Mouse (Mus musculus): Measurements from ENCODE around the gene Apoa1. TPM values are rescaled to one million over a fixed set of nuclear protein-coding genes. Genes with fewer than 3 reads are reported as not detected.

Apoa1 gene
- 0.51 and 0.87 TPM in 2 replicates for polyA plus RNA-seq (2012; rRNA removed)

DNA sequence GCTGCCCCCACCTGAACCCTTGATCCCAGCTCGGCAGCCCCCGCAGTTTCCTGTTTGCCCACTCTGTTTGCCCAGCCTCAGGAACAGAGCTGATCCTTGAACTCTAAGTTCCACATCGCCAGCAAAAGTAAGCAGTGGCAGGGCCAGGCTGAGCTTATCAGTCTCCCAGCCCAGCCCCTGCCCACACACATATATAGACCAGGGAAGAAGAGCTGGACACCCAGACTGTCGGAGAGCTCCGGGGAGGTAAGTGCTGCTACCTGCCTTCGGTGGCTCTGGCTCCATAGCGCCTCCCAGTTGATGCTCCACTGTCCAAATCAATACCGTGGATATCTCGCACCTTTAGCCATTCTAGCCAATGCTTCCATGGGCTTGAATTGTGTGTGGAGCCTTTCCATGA, at the start of gene Apoa1:
TSS of gene Apoa1 (plus strand) at position 90 of the 400 bp plus-strand sequence.
- DNase-seq (ENCODE audit: low spot score), result no peak

DNA sequence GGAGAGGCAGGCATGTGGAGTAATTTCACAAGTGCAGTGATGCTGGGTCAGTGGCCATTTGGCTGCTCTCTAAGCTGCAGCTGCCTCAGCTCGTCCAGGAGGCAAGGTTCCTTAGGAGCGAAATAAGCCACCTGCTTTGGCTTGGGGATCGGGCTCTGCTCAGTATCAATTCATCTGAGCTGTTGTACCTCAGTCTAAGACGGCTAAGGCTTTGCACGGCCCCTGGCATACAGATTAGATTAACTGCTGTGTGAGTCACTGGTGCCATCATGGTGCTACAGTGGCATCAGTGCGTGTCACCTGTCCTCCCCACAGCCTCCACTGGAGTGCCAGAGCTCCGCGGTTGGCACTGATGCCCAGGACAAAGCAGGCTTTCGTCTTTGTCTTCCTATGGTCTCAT, 49.8 kb upstream of the Apoa1 start:
- DNase-seq (ENCODE audit: low spot score), result no peak

DNA sequence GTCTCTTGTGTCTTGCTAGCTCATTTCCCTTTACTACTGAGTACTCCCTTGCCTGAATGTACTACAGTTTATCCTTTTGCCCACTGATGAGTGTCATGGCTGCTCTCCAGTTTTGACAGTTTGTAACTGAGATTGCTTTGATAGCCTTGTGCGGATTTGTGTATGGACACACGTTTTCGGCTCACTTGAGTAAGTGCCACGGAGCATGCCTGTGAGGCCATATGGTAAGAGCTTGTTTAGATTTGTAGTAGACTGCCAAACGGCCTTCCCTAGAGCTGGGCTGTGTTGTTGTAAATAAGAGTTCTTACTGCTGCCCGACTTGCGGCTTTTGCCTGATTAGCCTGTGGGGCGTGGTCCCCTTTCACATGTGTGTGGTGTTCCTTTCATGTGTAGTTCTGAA, 47.1 kb upstream of the Apoa1 start:
- DNase-seq (ENCODE audit: low spot score), result no peak

DNA sequence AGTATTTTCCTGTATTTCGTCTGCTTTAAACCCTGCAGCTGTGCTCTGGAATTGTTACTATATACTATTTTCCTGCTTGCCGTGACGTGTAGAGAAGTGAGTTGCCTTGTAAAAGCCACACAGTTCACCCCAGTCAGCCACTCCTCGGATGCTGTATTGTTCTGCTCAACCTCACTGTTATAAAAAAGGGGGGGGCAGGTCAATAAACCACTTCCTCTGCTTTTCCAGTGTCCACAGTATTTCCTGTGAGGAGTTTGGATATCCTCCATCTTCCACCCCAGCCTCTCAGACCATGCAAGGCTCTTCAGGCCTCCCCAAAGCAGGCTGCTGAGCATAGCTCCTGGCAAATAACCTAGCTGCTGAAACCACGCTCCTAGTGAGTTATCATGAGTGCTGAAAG, 43.8 kb upstream of the Apoa1 start:
- no peak for DNase-seq (ENCODE audit: low spot score)

DNA sequence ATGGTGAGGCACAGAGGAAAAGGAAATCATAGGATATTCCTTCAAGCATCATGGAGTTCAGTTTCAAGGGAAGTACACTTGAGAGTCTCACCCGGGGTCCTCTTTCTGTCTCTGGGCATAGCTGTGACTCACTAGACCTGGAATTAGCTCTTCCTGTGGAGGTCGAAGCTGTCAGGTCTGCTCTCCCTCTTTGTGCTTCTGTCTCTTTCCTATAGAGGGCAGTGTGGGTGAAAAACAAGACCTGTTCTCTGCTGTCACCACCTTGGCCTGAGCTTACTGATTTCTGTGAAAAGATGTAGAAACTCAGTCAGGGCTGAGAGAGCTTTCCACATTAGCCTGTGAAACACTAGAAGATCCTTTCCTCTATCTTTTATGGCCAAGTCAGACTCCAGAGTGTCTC, 43.2 kb upstream of the Apoa1 start:
- DNase-seq (ENCODE audit: low spot score), result no peak

DNA sequence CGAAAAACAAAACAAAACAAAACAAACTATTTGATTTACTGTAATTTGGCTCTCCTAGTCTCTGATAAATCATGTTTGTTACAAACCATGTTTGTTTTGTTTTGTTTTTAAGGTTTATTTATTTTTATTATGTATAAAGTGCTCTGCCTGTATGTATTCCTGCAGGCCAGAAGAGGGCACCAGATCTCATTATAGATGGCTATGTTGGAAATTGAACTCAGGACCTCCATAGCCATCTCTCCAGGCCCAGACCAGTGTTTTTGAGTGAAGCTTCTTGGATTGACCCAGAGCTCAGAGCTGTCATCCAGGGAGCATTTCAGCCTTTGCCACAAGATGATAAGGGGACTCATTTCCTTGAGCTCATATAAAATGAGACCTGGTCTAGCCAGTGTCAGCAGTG, 42.0 kb upstream of the Apoa1 start:
- no peak for DNase-seq (ENCODE audit: low spot score)

DNA sequence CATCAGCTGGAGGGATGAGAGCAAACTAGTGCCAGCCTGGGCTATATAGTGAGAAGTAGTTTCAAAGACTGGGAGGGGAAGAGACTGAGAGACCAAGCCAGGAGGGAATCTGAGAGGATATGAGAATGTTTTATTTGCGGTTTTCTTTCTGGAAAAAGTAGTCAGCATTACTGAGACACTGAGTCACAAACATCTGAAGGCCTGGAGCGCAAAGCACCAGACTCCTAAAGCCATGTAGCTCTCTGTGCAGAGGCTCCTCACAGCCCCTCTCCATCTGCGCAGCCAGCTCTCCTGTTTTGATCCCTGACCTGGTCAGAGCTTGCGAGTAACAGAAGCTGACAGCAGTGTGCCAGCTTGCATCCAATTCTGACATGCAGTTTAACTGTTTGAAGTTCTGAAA, 40.0 kb upstream of the Apoa1 start:
- no peak for DNase-seq (ENCODE audit: low spot score)

DNA sequence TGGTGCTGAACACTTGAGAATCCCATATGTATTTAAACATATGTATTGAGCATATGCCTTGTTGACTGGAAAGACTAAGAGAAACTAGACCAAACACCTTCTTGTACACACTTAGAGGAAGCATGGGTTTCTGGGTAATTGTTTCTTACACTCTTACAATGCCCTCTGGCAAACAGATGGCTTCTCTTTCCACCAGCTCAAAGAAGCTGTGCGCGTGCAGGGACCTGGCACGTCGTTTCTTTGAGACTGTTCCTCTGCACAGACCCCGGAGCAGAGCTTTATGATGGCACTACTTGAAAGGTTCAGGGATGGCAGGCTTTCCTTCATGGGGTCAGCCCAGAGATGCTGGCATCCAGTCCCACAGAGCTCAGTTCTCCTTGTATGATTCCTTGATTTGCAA, 39.4 kb upstream of the Apoa1 start:
- no peak for DNase-seq (ENCODE audit: low spot score)

DNA sequence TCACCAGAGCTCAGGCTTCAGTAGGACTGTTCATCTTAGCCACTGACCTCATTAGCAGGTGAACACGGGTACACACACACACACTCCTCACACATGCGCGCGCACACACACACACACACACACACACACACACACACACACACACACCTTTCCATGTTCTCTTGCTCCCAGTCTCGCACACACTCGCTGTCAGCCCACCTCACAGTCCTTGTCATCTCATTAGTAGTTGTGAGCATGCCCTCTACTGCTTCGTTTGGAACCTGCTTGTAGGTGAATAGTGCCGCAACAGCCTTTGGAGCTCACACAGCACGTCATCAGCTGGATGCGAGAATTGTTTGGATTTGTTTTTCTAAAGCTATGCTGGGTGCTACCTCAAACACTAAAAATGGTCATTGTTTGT, 39.0 kb upstream of the Apoa1 start:
- DNase-seq (ENCODE audit: low spot score), result no peak

DNA sequence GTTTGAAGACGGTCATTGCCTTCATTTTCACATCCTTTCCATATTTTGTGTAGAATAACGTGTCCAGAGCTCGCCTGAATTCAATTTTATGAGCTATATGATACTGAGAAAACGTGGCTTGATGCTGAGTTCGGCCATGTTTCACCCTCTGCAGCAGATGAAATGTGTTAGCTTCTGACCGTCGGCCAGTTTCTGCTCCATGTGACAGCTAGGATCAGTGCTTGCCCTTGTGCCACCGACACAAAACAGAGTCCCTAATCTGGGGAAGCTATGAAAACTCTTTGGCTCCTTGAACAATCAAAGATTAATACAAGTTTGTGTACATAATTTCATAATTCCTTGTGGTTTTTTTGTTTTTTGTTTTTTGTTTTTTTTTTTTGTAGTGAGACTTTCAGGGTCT, 37.1 kb upstream of the Apoa1 start:
- no peak for DNase-seq (ENCODE audit: low spot score)

DNA sequence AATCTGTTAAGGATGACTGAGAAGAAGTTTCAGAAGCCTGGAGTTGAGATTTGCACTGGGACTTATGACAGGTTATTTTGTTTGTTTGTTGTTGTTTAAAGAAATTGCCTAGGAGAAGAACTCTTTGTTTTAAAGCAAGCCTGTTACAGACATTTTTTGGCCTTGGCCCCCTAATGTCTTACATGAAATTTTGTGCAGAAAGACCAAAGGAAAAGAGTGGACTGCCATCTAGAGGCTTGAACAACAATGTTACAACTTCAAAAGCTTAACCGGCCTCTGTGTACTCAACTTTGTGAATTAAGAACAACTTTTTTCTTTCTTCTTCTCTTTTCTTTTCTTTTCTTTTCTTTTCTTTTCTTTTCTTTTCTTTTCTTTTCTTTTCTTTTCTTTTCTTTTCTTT, 36.7 kb upstream of the Apoa1 start:
- DNase-seq (ENCODE audit: low spot score), result no peak

DNA sequence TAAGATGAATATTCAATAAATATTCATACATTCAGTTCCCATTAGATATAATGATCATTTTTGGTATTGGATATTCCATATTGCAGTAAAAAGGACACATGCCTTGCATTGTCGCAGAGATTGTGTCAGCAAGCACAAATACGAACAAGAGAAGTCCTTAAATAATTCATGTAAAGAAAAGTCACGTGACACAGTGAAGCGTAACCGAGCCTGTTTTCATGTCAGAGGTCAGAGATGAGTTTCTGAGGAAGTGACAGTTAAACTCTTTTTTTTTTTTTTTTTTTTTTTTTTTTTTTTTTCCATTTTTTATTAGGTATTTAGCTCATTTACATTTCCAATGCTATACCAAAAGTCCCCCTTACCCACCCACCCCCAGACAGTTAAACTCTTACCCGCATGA, 35.7 kb upstream of the Apoa1 start:
- DNase-seq (ENCODE audit: low spot score), result no peak

DNA sequence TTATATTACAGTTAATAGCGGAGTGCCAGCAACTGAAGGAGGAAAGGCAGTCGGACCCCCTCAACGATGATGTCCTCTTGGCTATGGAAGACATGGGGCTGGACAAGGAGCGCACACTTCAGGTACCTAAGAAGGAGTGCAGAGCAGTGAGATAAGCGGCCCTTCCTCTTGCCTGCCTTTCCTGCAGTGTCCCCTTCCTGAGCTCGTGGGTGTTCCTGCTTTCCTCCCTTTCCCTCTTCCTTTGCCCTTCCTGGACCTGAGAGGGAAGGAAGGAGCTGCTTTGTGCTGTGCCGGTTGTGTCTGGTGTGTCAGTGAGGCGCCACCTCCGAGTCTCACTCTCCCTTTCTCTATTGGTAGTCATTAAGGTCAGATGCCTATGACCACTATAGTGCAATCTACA, 33.6 kb upstream of the Apoa1 start:
- DNase-seq (ENCODE audit: low spot score), result no peak

DNA sequence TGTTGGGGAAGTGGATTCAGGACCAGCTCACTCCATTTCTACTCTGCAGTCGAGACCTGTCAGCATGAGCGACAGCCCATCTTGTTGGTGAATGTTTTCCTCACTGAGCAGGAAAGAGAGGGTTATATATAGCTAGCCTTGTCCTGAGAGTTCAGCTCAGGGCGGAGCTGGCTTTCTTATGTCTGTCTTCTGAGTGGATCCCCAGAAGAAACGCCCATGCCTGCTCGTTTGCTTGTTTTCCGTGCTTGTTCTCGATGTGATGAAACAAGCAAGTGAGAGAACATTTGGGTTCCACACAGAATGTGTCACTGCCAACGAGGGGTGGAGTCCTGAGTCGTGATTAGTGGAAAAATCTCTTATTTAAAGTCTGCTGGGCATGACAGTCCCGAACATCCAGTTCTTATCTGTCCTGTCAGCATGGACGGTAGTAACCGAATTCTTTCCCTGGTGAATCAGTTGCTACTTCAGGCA, 31.6 kb upstream of the Apoa1 start:
- DNase-seq (ENCODE audit: low spot score), result no peak

DNA sequence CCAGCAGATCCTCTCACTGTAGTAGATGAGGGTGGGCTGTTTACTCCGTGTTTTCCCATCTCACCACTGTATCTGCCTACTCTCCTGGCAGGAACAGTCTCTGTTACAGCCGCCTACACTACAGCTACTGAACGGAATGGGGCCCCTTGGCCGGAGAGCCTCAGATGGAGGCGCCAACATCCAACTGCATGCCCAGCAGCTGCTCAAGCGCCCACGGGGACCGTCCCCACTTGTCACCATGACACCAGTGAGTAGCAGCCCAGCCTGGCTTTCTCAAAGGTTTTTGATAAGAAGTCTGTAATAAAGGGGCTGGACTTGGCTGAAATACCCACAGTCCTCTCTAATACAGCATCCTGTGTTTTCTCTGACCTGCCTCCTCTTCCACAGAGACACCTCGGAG, 29.9 kb upstream of the Apoa1 start:
- no peak for DNase-seq (ENCODE audit: low spot score)

DNA sequence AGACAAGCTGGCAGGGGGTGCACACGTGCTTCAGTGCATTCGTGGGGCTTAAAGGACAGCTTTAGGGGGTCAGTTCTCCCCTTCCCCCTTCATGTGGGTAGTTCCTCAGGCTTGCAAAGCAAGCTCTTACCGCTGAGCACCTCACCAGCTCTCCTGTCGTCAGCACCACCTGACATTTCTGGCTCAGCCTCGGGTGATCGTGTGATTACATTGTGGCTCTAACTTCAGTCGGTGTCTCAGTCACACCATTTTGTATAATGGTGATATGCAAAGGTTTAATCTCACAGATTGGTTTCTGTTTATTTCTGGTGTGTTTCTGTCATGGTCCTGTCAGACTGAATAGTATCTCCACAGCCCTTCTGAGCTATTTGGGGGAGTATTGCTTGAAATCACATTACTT, 29.4 kb upstream of the Apoa1 start:
- no peak for DNase-seq (ENCODE audit: low spot score)

DNA sequence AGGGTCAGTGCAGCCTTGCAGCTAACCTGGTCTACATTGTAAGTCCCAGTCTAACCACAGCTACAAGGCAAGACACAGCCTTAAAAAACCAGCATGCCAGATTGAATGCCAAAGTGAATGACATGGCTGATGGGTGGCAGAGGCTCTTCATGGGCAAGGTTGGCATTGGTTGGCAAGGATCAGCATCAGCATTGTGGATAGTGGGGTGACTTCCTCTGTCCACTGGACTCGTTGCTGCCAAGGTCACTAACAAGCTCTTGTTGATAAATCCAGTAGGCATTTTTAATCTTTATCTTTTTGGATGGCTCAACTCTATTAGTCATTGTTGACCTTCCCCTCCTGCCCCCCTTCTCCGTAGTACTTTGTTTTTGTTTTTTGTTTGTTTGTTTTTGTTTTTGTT, 28.8 kb upstream of the Apoa1 start:
- DNase-seq (ENCODE audit: low spot score), result no peak

DNA sequence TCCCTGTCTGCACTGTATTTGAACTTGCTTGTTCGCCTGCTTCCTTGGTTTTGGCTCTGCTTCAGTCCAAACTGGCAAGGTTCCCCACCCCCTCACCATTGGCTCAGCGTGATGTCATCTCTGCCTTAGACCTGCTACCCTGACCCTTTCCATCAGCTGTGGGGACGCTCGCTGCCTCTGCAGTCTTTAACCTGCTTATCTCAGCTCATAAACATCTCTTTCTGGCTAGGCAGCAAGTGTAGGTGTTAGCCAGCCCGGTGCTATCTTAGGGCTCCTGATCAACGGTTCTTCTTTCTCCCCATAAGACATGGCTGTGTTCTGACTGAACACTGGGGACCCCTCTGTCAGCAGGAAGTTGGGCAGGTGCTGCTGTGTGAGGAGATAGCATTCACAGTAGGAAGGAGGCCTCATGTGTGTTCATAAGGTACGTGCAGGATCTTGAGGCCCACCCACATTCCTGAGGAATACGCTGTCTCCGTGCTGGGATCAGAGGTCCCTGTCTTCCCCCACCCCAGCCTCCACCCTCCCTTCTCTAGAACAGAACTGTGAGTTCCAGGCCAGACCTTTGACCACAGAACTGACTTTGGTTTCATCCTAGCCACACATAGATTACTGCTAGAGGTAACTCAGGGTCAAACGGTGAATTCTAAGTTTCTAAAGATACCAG, 21.4 kb upstream of the Apoa1 start:
- DNase-seq (ENCODE audit: low spot score), result no peak

DNA sequence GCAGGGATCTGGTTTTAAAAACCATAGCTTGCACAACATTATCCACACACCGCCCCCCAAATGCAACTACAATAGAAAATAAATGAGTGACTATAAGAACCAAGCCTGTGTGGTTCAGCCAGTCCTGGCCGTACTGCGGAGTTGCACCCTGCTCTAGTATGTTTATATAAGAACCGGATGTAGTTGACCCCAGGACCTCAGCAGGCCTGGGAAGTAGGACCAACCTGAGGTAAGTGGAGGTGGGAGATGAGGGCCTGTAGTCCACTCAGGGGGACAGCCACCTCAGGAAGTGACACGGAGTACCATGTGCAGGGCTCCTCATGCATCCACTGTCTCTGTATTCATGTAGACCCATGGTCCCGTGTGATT, 20.9 kb upstream of the Apoa1 start:
- no peak for DNase-seq (ENCODE audit: low spot score)

DNA sequence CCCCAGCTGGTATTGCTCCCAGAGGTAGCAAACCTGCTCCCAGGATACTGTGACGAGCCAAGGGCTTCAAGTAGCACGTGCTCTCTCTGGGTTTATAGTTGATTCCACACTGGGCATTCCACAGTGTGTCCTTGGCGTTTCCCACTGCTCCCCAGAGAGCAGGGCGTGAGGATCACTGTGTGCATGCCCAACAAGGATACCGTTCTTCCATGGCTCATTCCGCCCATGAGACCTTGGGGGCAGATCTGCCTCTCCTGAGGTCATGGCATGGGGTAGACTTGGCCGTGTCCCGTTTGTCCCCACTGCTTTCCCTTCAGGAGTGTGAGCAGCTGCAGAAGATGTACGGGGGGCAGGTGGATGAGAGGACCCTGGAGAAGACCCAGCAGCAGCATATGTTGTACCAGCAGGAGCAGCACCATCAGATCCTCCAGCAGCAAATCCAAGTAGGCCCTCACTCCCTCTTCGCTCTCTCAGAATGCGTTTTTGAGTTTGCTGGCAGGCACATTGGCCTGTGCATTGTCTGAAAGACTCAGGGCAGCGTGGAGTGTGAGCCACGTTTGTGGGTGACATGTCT, 19.9 kb upstream of the Apoa1 start:
- DNase-seq (ENCODE audit: low spot score), result no peak

DNA sequence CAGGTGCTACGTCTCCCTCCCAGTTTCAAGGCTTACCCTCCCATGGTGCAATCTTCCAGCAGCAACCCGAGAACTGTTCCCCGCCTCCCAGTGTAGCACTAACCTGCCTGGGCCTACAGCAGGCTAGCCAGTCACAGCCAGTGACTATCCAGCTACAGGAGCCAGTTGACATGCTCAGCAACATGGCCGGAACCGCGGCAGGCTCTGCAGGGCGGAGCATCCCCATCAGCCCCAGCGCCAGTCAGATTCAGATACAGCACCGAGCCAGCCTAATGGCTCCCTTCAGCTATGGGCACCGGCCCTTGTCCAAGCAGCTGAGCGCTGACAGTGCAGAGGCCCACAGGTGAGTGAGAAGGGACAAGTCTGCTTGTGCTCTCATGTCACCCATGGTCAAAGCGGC, 17.9 kb upstream of the Apoa1 start:
- no peak for DNase-seq (ENCODE audit: low spot score)

DNA sequence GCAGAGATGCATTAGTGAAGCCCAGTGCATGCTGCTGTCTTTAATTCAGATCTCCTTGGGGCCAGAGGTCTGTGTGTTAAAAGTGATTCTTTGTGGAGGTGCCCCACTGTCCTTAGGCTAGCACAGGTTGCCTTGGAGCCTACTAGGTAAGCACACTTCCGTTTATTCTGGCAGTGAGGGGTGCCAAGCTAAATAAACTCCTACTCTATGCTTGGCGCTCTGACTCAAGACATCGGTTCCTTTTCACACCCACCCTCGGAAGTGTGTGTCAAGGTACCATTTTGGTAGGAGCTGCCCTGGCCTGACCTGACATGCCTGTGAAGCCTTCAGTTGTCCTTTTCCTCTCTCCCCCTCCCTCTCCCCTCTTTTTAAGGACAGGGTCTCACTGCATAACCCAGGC, 14.1 kb upstream of the Apoa1 start:
- no peak for DNase-seq (ENCODE audit: low spot score)

DNA sequence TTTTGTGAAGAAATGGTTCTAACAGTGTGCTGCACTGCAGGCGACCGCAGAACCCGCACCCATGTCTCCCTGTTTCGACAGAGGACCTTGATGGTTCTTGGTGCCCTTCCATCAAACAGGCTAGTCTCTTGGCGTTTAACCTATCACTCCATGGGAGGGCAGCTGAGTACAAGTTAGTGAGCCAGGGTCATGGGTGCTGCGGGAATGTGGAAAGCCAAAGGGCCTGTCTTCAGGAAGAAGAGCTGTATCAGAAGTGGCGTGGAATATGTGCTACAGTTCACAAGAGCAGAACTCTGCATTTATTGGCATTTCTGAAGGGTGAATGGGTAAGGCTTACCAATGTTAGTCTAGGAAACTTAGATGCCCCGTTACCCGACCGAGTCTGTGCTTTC, 13.4 kb upstream of the Apoa1 start:
- DNase-seq (ENCODE audit: low spot score), result no peak

All from urinary bladder, adult 2 months (tissue).